Mouse (Mus musculus): ENCODE data around the gene Bcl9l.

Gene Bcl9l

DNA sequence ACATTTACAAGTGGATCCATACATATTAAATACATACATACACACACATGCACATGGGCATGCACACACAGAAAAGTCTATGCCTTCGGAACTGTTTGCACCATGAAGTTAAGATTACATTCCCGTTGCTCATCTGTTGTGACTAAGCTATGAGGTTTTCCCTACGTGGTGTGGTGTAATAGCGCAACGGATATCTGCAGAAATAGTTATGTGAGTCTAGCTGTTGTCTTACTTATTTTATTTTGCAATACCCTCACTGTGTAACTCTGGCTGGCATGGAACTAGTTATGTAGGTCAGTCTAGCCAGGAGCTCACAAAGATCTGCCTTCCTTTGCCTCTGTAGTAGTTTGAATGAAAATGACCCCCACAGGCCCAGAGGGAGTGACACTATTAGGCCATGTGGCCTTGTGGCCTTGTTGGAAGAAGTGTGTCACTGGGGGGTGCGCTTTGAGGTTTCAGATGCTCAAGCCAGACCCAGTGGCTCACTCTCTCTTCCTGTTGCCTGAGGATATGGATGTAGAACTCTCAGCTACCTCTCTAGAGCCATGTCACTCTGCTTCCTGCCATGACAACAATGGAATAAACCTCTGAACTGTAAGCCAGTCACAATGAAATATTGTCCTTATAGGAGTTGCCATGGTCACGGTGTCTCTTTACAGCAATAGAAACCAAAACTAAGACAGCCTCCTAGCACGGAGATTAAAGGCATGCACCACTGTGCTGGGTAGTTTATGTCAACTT is 66.0 kb downstream of the Bcl9l start:
- no peak for DNase-seq (ENCODE audit: low spot score)

DNA sequence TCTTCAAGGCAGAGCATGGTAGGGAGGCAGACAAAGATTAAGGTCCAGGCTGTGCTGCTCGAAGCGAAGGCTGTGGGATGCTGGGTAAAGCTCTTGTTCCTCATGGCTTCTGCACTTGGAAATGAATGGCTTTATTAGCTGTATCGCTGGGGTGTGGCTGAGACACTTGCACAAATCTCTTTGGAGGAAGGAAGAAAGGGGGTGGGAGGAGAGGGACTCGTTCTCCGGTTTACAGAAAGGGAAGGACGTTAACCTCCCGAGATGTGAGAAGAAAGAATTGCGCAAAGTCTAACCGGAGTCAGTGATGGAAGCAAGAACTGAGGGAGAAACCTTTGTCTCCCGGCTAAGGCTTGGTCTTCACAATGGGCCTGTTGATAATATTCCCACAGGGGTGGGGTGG is 68.5 kb downstream of the Bcl9l start:
- DNase-seq (ENCODE audit: low spot score) = no peak

DNA sequence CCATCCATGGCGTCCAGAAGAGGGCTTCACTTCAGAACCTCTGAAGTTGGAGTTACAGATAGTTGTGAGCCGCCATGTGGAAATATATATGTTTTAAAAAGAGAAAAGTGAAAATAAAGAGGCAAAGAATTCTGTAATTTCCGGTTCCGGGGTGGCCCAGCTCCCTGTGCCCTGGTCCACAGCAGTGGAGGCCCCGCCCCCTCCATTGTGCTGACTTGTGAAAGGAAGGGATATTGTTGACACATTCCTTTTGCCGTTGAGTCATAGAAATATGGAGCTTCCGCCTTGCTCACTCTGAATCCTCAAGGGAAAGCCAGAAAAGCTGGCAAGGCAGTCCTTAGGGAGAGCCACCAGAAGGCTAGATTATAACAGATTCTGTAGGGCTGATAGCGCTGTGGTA is 69.5 kb downstream of the Bcl9l start:
- peak; percentile 56 for DNase-seq (ENCODE audit: low spot score)
